Mouse (Mus musculus) stomach, embryonic 14.5 days (tissue): Measurements from ENCODE around the gene Zbtb9. TPM values are rescaled to one million over a fixed set of nuclear protein-coding genes. Genes with fewer than 3 reads are reported as not detected.
A peak's percentile ranks its signal among the peaks of the same experiment; 100 is the strongest.

Source experiments
- ATAC-seq: fragments of 200-750 bp; cut with Nextera tagmentation; 2 replicates; pipeline ENCODE4 v1.8.0; 2017; ENCODE audit warnings: low read depth, moderate TSS enrichment; ENCODE audit not compliant: insufficient number of reproducible peaks, insufficient read depth, low FRiP score
- H3K27ac ChIP-seq: fragments of 300-500 bp; sonication (generic); 2 replicates; pipeline ENCODE4 v1.5.1; 2014; ENCODE audit warnings: mild to moderate bottlenecking, low read length, moderate library complexity, mixed read lengths
- H3K27me3 ChIP-seq: fragments of 300-500 bp; sonication (generic); 2 replicates; pipeline ENCODE4 v1.6.1; 2014; ENCODE audit warnings: low read length, control low read depth, mixed read lengths; ENCODE audit not compliant: control insufficient read depth, insufficient read depth
- H3K36me3 ChIP-seq: fragments of 300-500 bp; sonication (generic); 2 replicates; pipeline ENCODE4 v1.6.1; 2014; ENCODE audit warnings: mild to moderate bottlenecking, control low read depth, low read length, moderate library complexity, mixed read lengths; ENCODE audit not compliant: control insufficient read depth, insufficient read depth
- H3K4me1 ChIP-seq: fragments of 300-500 bp; sonication (generic); 2 replicates; pipeline ENCODE4 v1.6.1; 2014; ENCODE audit warnings: low read length, control low read depth, mixed read lengths; ENCODE audit not compliant: control insufficient read depth, insufficient read depth
- H3K4me2 ChIP-seq: fragments of 300-500 bp; sonication (generic); replicated peaks from 2 replicates; pipeline ENCODE4 v1.6.1; 2014; ENCODE audit warnings: low read depth, low read length, control low read depth
- H3K4me3 ChIP-seq: fragments of 300-500 bp; sonication (generic); 2 replicates; pipeline ENCODE4 v1.5.1; 2014; ENCODE audit warnings: low read depth, low read length, control low read depth
- H3K9ac ChIP-seq: fragments of 300-500 bp; sonication (generic); replicated peaks from 2 replicates; pipeline ENCODE4 v1.6.1; 2014; ENCODE audit warnings: low read depth, mild to moderate bottlenecking, control low read depth, low read length, moderate library complexity, mixed read lengths
- H3K9me3 ChIP-seq: fragments of 300-500 bp; sonication (generic); 2 replicates; pipeline ENCODE4 v1.6.1; 2016; ENCODE audit warnings: low read depth, low read length, control low read depth; ENCODE audit not compliant: control insufficient read depth
- WGBS: fragments of 180-500 bp; shearing (Covaris S2); extraction: QIAGEN DNeasy Blood & Tissue Kit; methylation state at CpG from one replicate; pipeline ENCODE4 v1.1.7; 2014; 5-methylcytosine and 5-hydroxymethylcytosine counted together
- polyA plus RNA-seq: library from polyadenylated mRNA; unstranded; fragments of >200 nt; fragmentation: Nextera tagmentation; extraction: Ambion mirVana; gene quantifications from 2 replicates; pipeline ENCODE4 v1.2.1, GENCODE M21; 2014

The Zbtb9 gene
- polyA plus RNA-seq, 1 experiment from 2014 or later: 9.8 TPM

DNA sequence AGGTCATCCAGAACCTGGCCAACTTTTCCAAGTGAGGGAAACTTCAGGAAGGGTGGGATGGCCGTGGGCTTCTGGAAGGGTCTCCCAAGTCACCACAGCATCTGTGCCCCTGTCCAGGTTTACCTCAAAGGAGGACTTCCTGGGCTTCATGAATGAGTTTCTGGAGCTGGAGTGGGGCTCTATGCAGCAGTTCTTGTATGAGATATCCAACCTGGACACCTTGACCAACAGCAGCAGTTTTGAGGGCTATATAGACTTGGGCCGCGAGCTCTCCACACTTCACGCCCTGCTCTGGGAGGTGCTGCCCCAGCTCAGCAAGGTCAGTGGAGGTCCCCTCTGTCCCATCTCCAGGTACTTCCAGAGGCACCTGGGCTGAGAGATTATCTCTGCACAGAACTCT is 13.2 kb upstream of the Zbtb9 start:
- WGBS: 95% methylated on average over 4 of the region's 4 CpGs
- ATAC-seq: no peak

DNA sequence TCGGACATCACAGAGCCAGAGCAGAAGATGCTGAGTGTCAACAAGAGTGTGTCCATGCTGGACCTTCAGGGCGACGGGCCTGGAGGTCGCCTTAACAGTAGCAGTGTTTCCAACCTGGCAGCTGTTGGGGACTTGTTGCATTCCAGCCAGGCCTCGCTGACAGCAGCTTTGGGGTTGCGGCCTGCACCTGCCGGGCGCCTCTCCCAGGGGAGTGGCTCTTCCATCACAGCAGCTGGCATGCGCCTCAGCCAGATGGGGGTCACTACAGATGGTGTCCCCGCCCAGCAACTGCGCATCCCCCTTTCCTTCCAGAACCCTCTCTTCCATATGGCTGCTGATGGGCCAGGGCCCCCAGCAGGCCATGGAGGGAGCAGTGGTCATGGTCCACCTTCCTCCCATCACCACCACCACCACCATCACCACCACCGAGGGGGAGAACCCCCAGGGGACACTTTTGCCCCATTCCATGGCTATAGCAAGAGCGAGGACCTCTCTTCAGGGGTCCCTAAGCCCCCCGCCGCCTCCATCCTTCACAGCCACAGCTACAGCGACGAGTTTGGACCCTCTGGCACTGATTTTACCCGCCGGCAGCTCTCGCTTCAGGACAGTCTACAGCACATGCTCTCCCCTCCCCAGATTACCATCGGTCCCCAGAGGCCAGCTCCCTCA is 11.3 kb upstream of the Zbtb9 start:
- Histone ChIP-seq H3K9ac (no peak overlapping the region), H3K4me2 (no peak overlapping the region), H3K4me3 (no peak overlapping the region), H3K9me3 (no peaks in the 10 kb centered on the region), H3K36me3 (peaks cover 42% of the 10 kb centered on the region), H3K4me1 (no peaks in the 10 kb centered on the region), H3K27ac (no peak overlapping the region), H3K27me3 (no peaks in the 10 kb centered on the region)
- WGBS: 89% methylated on average over 21 of the region's 21 CpGs
- ATAC-seq: no peak

More for the DNA sequence above, 13.2 kb upstream of the Zbtb9 start:
- Histone ChIP-seq H3K9ac (no peak overlapping the region), H3K4me1 (no peaks in the 10 kb centered on the region), H3K4me2 (no peak overlapping the region), H3K9me3 (no peaks in the 10 kb centered on the region), H3K27me3 (no peaks in the 10 kb centered on the region), H3K4me3 (no peak overlapping the region), H3K36me3 (peaks cover 46% of the 10 kb centered on the region), H3K27ac (no peak overlapping the region)

DNA sequence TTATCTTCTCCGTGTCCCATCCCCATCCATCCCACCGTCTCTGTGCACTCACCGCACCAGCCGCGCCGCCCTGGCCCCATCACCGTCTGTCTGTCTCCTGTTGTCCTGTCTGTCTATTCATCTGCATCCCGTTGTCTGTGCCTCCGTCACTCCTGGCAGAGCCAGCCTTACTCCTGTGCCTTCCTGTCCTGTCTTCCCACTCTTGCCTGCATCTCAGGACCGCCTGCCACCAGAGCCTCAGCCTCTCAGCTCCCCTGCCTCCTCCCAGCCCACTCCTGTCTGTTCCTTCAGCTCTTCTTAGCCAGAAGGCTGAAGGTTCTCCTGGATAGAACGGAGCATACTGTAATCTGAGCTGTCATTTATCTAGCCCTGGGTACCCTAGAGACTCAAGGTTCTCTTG is 6.0 kb upstream of the Zbtb9 start:
- H3K4me1 ChIP-seq: peaks cover 10% of the 10 kb centered on the region; the same call in 1 of the 2 replicates
- H3K9ac ChIP-seq: no peak overlapping the region
- WGBS: 82% methylated on average over 11 of the region's 11 CpGs
- H3K4me2 ChIP-seq: no peak overlapping the region
- no peak overlapping the region for H3K27ac ChIP-seq
- H3K9me3 ChIP-seq: no peaks in the 10 kb centered on the region
- H3K27me3 ChIP-seq: no peaks in the 10 kb centered on the region
- ATAC-seq: no peak
- no peak overlapping the region for H3K4me3 ChIP-seq
- peaks cover 25% of the 10 kb centered on the region for H3K36me3 ChIP-seq

DNA sequence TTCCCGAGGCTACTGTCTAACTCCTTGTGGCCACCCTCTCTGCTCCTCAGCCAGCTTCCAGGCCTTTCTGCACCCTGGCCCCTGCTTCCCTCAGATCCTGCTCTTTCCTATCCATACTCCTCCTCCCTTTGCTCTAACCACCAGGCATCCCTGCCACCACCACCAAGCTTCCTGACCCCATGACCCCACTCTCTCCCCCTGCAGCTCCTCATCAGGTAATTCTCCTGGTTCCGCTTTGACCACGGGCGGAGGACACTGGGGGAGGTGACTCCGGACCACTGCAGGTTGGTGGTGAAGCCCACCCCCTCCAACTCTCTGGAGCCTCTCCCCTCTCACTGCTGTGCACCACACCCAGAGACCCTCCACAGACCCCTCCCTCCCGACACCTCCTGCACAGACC is 5.5 kb upstream of the Zbtb9 start:
- Histone ChIP-seq H3K36me3 (peaks cover 21% of the 10 kb centered on the region), H3K27ac (no peak overlapping the region)
- 90% methylated on average over 6 of the region's 6 CpGs for WGBS

DNA sequence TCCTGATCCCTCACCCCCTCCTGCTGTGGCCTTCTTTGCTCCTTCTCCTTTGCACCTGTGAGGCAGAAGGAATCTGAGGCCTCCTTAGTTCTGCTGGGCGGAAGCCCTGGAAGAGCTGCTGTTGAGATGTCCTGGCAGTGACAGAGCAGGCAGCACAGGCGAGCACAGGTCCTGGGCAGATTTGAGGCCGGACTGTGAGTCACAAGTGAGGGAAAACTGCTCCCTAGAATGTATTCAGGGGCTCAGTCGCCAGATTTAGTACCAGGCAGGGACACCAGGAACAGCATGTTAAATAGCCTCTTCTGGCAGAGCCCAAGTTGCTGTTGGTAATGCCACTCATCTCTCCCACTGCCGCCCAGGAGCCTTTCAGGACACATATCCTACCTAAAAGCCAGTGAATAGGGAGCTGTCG is 4.8 kb upstream of the Zbtb9 start:
- no peak overlapping the region for H3K4me2 ChIP-seq
- H3K27me3 ChIP-seq: no peaks in the 10 kb centered on the region
- H3K36me3 ChIP-seq: peaks cover 18% of the 10 kb centered on the region
- no peak overlapping the region for H3K9ac ChIP-seq
- peaks cover 10% of the 10 kb centered on the region; the same call in 1 of the 2 replicates for H3K4me1 ChIP-seq
- 86% methylated on average over 6 of the region's 6 CpGs for WGBS
- H3K27ac ChIP-seq: no peak overlapping the region
- no peaks in the 10 kb centered on the region for H3K9me3 ChIP-seq
- no peak overlapping the region for H3K4me3 ChIP-seq
- ATAC-seq: no peak

More for the DNA sequence above, 5.5 kb upstream of the Zbtb9 start:
- Histone ChIP-seq H3K27me3 (no peaks in the 10 kb centered on the region), H3K9ac (no peak overlapping the region), H3K4me2 (no peak overlapping the region), H3K4me1 (peaks cover 10% of the 10 kb centered on the region; the same call in 1 of the 2 replicates), H3K4me3 (no peak overlapping the region), H3K9me3 (no peaks in the 10 kb centered on the region)
- ATAC-seq: no peak

DNA sequence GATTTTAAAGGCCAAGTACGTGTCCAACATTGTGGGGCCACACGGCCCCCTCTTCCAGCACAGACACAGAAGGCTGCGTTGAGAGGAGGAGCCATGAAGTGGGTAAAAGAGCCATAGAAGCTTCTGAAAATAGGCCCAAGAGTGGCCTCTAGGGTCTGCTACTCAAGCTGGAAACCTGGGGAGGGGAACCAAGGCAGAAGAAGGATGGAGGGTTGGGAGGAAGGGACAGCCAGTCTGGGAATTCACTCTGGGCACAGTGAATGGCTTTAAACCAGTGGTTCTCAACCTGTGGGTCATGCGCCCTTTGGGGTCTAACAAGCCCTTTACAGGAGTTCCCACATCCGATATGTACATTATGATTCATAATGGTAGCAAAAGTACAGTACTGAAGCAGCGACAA is 3.7 kb upstream of the Zbtb9 start:
- Histone ChIP-seq H3K27me3 (no peaks in the 10 kb centered on the region), H3K4me2 (no peak overlapping the region), H3K4me1 (peaks cover 17% of the 10 kb centered on the region; the same call in 1 of the 2 replicates), H3K9ac (no peak overlapping the region), H3K36me3 (peaks cover 18% of the 10 kb centered on the region), H3K9me3 (no peaks in the 10 kb centered on the region), H3K27ac (no peak overlapping the region), H3K4me3 (no peak overlapping the region)
- ATAC-seq: no peak
- WGBS: 86% methylated on average over 6 of the region's 6 CpGs

DNA sequence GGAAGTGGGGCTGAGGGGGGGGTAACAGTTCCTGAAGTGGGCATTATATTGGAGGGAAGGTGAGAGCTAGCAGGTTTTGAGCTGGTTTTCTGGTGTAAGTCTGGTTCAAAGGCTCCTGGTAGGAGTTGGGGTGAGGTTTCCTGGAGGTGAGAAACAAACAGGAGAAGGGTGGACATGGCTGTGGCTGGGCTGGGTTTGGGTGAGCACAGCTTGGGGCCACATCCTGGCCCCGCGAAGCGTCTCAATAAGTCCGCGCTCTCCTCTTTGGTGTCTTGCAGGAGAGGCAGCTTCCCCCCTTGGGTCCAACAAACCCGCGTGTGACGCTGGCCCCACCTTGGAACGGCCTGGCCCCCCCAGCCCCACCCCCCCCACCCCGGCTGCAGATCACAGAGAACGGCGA is 2.7 kb upstream of the Zbtb9 start:
- Histone ChIP-seq H3K27ac (no peak overlapping the region), H3K4me2 (no peak overlapping the region), H3K9ac (no peak overlapping the region), H3K9me3 (no peaks in the 10 kb centered on the region), H3K4me1 (peaks cover 18% of the 10 kb centered on the region; the same call in 1 of the 2 replicates), H3K27me3 (no peaks in the 10 kb centered on the region), H3K4me3 (no peak overlapping the region), H3K36me3 (peaks cover 24% of the 10 kb centered on the region)
- ATAC-seq: no peak
- WGBS: 60% methylated on average over 11 of the region's 12 CpGs

DNA sequence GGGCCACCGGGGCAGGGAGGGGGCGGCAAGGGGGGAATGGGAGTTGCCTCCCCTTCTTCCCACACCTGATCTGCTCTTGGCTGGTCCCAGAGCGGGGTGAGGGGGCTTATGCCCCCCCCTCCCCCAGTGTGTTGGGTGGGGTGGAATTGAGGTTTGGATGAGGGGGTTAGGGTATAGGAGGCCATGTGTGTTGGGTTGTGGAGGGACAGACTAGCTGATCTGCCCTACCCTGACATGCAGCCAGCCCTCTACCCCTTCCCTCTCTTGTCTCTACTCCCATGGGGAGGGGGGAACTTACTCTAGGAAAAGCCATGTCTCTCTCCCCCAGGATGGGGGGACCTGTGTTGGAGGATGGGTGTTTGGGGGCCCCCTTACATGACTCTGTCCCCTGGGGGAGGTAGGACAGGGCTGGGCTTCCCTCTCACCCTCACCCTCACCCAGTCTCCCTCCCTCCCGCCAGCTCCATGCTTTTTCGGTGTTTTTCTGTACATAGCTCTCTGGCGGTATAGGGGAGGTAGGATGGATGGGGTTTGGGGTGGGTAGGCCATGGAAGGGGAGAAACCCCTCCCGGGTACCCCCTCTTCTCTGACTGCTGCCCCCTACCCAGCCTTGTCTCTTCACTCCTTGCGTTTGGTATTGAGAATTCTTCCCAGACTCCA is 1.6 kb upstream of the Zbtb9 start:
- peak overlapping the region; percentile 80; the same call in 1 of the 2 replicates for H3K4me3 ChIP-seq
- H3K4me2 ChIP-seq: peak overlapping the region; percentile 65
- ATAC-seq: no peak
- no peaks in the 10 kb centered on the region for H3K27me3 ChIP-seq
- H3K9ac ChIP-seq: no peak overlapping the region; the same call in 1 of the 2 replicates
- peaks cover 18% of the 10 kb centered on the region; the same call in 1 of the 2 replicates for H3K4me1 ChIP-seq
- H3K36me3 ChIP-seq: peaks cover 29% of the 10 kb centered on the region
- 43% methylated on average over 8 of the region's 8 CpGs for WGBS
- no peaks in the 10 kb centered on the region for H3K9me3 ChIP-seq
- peak overlapping the region; percentile 64; the same call in 1 of the 2 replicates for H3K27ac ChIP-seq
